Mouse (Mus musculus) MEL (cell line): ENCODE results near the gene Zbtb1. TPM values are rescaled to one million over a fixed set of nuclear protein-coding genes. Genes with fewer than 3 reads are reported as not detected.

Experiments used
- DNase-seq: peaks from one replicate; pipeline ENCODE4 v3.0.0; 2011; ENCODE audit warnings: low read depth, low spot score
- H3K27ac ChIP-seq: 2 replicates; pipeline ENCODE4 v1.5.1; 2012; ENCODE audit warnings: low read depth, mild to moderate bottlenecking, control low read depth, low read length, moderate library complexity; ENCODE audit not compliant: control insufficient read depth
- H3K27me3 ChIP-seq, 2 experiments: fragments of 150-350 bp in 1 of 2; sonication (generic) in 1 of 2; 2 replicates each; pipeline ENCODE4 v1.6.1; 2012; ENCODE audit warnings: low read length in 2 of 2, mild to moderate bottlenecking in 2 of 2, improper control_type of control experiment in 1 of 2, moderate library complexity in 1 of 2; ENCODE audit not compliant: insufficient read depth in 2 of 2, control insufficient read depth in 1 of 2
- H3K36me3 ChIP-seq, 2 experiments: 2 replicates each; pipeline ENCODE4 v1.6.1; 2012 to 2014; ENCODE audit warnings: low read length in 2 of 2, improper control_type of control experiment in 1 of 2, inconsistent platforms in 1 of 2, mild to moderate bottlenecking in 1 of 2; ENCODE audit not compliant: insufficient read depth in 2 of 2, control insufficient read depth in 1 of 2
- H3K4me1 ChIP-seq, 2 experiments: fragments of 150-350 bp in 1 of 2; sonication (generic) in 1 of 2; 2 replicates each; pipeline ENCODE4 v1.6.1; 2012; ENCODE audit warnings: low read length in 2 of 2, improper control_type of control experiment in 1 of 2, mild to moderate bottlenecking in 1 of 2; ENCODE audit not compliant: insufficient read depth in 2 of 2, control insufficient read depth in 1 of 2
- H3K4me3 ChIP-seq, 2 experiments: fragments of 150-350 bp in 1 of 2; sonication (generic) in 1 of 2; 2 replicates each; pipeline ENCODE4 v1.5.1; 2012; ENCODE audit warnings: low read depth in 2 of 2, low read length in 2 of 2, mild to moderate bottlenecking in 2 of 2, moderate library complexity in 2 of 2, control low read depth in 1 of 2, improper control_type of control experiment in 1 of 2; ENCODE audit not compliant: control insufficient read depth in 1 of 2, insufficient read depth in 1 of 2
- H3K79me2 ChIP-seq: 2 replicates; pipeline ENCODE4 v1.6.1; 2012; ENCODE audit warnings: mild to moderate bottlenecking, low read length, moderate library complexity; ENCODE audit not compliant: control insufficient read depth, poor library complexity, insufficient read depth
- H3K9ac ChIP-seq: 2 replicates; pipeline ENCODE4 v1.6.1; 2012; ENCODE audit warnings: low read depth, mild to moderate bottlenecking, control low read depth, low read length, moderate library complexity; ENCODE audit not compliant: control insufficient read depth, poor library complexity, severe bottlenecking
- H3K9me3 ChIP-seq: fragments of 150-350 bp; sonication (generic); replicated peaks from 2 replicates; pipeline ENCODE4 v1.6.1; 2012; ENCODE audit warnings: mild to moderate bottlenecking, low read length, improper control_type of control experiment, moderate library complexity; ENCODE audit not compliant: insufficient read depth
- BHLHE40 ChIP-seq: IDR thresholded peaks from 2 replicates; pipeline ENCODE4 v1.6.1; 2012; ENCODE audit warnings: low read depth, mild to moderate bottlenecking, inconsistent platforms, low read length, improper control_type of control experiment, borderline replicate concordance
- CHD2 ChIP-seq: IDR thresholded peaks from 2 replicates; pipeline ENCODE4 v1.6.1; 2011; ENCODE audit warnings: low read length, improper control_type of control experiment
- CTCF ChIP-seq, 3 experiments: IDR thresholded peaks in 2 of 3; conservative IDR thresholded peaks in 1 of 3; 2 replicates each; pipeline ENCODE4 v1.5.1; 2011 to 2012; ENCODE audit warnings: low read length in 3 of 3, low read depth in 2 of 3, mild to moderate bottlenecking in 2 of 3, improper control_type of control experiment in 1 of 3, inconsistent platforms in 1 of 3, mixed read lengths in 1 of 3, moderate library complexity in 1 of 3; ENCODE audit not compliant: control insufficient read depth in 1 of 3, insufficient read depth in 1 of 3, poor library complexity in 1 of 3, severe bottlenecking in 1 of 3
- E2F4 ChIP-seq: IDR thresholded peaks from 2 replicates; pipeline ENCODE4 v1.6.1; 2011; ENCODE audit warnings: low read depth, low read length, improper control_type of control experiment, borderline replicate concordance
- EP300 ChIP-seq, 2 experiments: IDR thresholded peaks; 2 replicates each; pipeline ENCODE4 v1.6.1; 2011; ENCODE audit warnings: improper control_type of control experiment in 2 of 2, low read length in 2 of 2, low read depth in 1 of 2, mild to moderate bottlenecking in 1 of 2
- JUND ChIP-seq: IDR thresholded peaks from 2 replicates; pipeline ENCODE4 v1.6.1; 2011; ENCODE audit warnings: low read depth, mild to moderate bottlenecking, improper control_type of control experiment, low read length
- MAX ChIP-seq: IDR thresholded peaks from 2 replicates; pipeline ENCODE4 v1.6.1; 2011; ENCODE audit warnings: low read length, improper control_type of control experiment
- MAZ ChIP-seq: IDR thresholded peaks from 2 replicates; pipeline ENCODE4 v1.6.1; 2012; ENCODE audit warnings: low read depth, mild to moderate bottlenecking, inconsistent platforms, low read length, improper control_type of control experiment
- MXI1 ChIP-seq: IDR thresholded peaks from 2 replicates; pipeline ENCODE4 v1.6.1; 2011; ENCODE audit warnings: mild to moderate bottlenecking, low read depth, low read length, improper control_type of control experiment
- MYC ChIP-seq: IDR thresholded peaks from 2 replicates; pipeline ENCODE4 v1.6.1; 2011; ENCODE audit warnings: low read depth, mild to moderate bottlenecking, low read length, improper control_type of control experiment, moderate library complexity
- NELFE ChIP-seq: IDR thresholded peaks from 2 replicates; pipeline ENCODE4 v1.6.1; 2011; ENCODE audit warnings: low read depth, low read length, improper control_type of control experiment
- POLR2A ChIP-seq, 2 experiments: IDR thresholded peaks; 2 replicates each; pipeline ENCODE4 v1.6.1; 2011 to 2012; ENCODE audit warnings: low read length in 2 of 2, mild to moderate bottlenecking in 2 of 2, control low read depth in 1 of 2, improper control_type of control experiment in 1 of 2, low read depth in 1 of 2, moderate library complexity in 1 of 2; ENCODE audit not compliant: control insufficient read depth in 1 of 2, insufficient read depth in 1 of 2, poor library complexity in 1 of 2
- TBP ChIP-seq: IDR thresholded peaks from 2 replicates; pipeline ENCODE4 v1.8.0; 2011; ENCODE audit warnings: low read depth, low read length, improper control_type of control experiment
- TCF12 ChIP-seq: IDR thresholded peaks from 2 replicates; pipeline ENCODE4 v1.6.1; 2014; ENCODE audit warnings: low read depth, mild to moderate bottlenecking, inconsistent platforms, low read length, improper control_type of control experiment, moderate library complexity
- UBTF ChIP-seq: IDR thresholded peaks from 2 replicates; pipeline ENCODE4 v1.6.1; 2012; ENCODE audit warnings: low read depth, mild to moderate bottlenecking, inconsistent platforms, low read length, improper control_type of control experiment, moderate library complexity, borderline replicate concordance; ENCODE audit not compliant: insufficient read depth
- USF1 ChIP-seq: IDR thresholded peaks from 2 replicates; pipeline ENCODE4 v1.6.1; 2014; ENCODE audit warnings: low read depth, mild to moderate bottlenecking, inconsistent platforms, low read length, improper control_type of control experiment, moderate library complexity
- ZC3H11A ChIP-seq: IDR thresholded peaks from 2 replicates; pipeline ENCODE4 v1.6.1; 2012; ENCODE audit warnings: low read depth, mild to moderate bottlenecking, inconsistent platforms, low read length, improper control_type of control experiment
- ZKSCAN1 ChIP-seq: IDR thresholded peaks from 2 replicates; pipeline ENCODE4 v1.6.1; 2012; ENCODE audit warnings: low read depth, mild to moderate bottlenecking, inconsistent platforms, low read length, improper control_type of control experiment, moderate library complexity
- polyA plus RNA-seq, 2 experiments: library from polyadenylated mRNA; stranded (reverse) in 1 of 2; unstranded in 1 of 2; fragments of >175 nt in 1 of 2; fragments of >200 nt in 1 of 2; gene quantifications; 2 replicates each; pipeline versions ENCODE4 v1.2.1 to v1.2.4; 2012; ENCODE audit warnings: low replicate concordance in 2 of 2, low read depth in 1 of 2; ENCODE audit not compliant: insufficient read length in 2 of 2, insufficient read depth in 1 of 2, missing spikeins in 1 of 2
- total RNA-seq: library from RNA; depleted of rRNA; stranded (reverse); fragments of 300-350 nt; gene quantifications from 2 replicates; pipeline ENCODE4 v1.2.3, GENCODE M21; 2012

The Zbtb1 gene
- total and polyA plus RNA-seq, 3 experiments, result 5.1 to 7.0 TPM; not detected in 1

DNA sequence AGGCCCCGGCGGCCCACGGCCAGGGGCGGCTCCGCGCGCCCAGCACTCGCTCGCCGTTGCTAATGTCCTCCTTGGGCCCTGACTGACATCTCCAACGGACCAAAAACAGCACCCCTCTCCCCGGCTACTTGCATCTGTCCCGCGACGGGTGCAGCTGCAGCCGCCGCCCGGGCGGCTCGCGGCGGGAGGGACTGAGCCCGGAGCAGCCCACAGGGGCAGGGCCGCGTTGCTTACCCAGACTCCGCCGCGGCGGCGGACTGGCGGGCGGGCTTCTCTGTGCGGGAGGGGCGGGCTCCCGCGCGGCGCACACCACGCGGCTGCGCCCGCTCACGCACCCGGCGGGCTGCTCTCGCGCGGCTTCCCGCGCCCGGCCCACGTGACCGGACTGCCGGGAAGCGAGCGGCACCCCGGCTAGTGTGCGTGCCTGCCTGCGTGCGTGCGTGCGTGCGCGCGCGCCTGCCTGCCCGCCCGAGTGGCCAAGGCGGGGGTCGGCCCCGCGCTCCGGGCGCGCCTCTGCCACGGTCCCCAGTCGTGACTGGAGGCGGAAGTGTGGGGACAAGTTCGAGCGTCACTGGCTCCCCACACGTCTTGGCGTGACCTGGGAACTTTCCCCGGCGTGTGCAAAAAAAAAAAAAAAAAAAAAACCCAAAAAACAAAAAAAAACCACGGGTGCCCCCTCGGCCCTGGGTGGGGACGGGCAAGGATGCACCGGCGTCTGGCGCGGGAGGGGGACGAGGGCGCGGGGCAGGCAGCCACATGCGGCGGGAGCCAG, 674 bp upstream of the Zbtb1 start, which contains the start of gene Zbtb25 (continued):
- 0 out of 6 replicates have a peak, but pooled peaks of 1 of the 3 experiments have one; percentile 0 for TF ChIP-seq CTCF (IDR thresholded peaks at IDR 0.05 in 2 of 3, conservative IDR thresholded peaks at IDR 0.05 in 1 of 3; ENCODE audit: control insufficient read depth in 1 of 3, insufficient read depth in 1 of 3, low read depth in 2 of 3, low read length in 3 of 3, poor library complexity in 1 of 3, severe bottlenecking in 1 of 3)
- no peak for TF ChIP-seq TCF12
- no peak for TF ChIP-seq ZKSCAN1
- TF ChIP-seq ZC3H11A, result no peak

GRCm38 (mm10) chr12:76370831-76371571, 935 bp downstream of the Zbtb1 start:
- Histone ChIP-seq H3K79me2 (peaks cover 88% of the 10 kb centered on the region), H3K27me3 (no peaks in the 10 kb centered on the region), H3K9ac (peak overlapping the region; percentile 100), H3K4me1 (peaks cover 23 to 40% of the 10 kb centered on the region in 2 experiments), H3K36me3 (peaks cover 0 to 49% of the 10 kb centered on the region in 2 experiments; a peak in 2 of 4 replicates), H3K27ac (peak overlapping the region; percentile 97), H3K4me3 (peak overlapping the region; percentile 87 to 94), H3K9me3 (no peaks in the 10 kb centered on the region)
- peak; percentile 84 for DNase-seq
- TF ChIP-seq E2F4 (peak; percentile 20; the same call in 1 of the 2 replicates), UBTF (0 out of 2 replicates have a peak, but pooled peaks have one; percentile 87), CHD2 (no peak), MAX (peak; percentile 76; the same call in 1 of the 2 replicates), JUND (no peak), BHLHE40 (peak; percentile 27; the same call in 1 of the 2 replicates), MAZ (peak; percentile 18; the same call in 1 of the 2 replicates), POLR2A (IDR thresholded peaks at IDR 0.05; ENCODE audit: control insufficient read depth in 1 of 2, insufficient read depth in 1 of 2, low read depth in 1 of 2, low read length in 2 of 2, poor library complexity in 1 of 2) (peak; percentile 22 to 63; a peak in 2 of 4 replicates), USF1 (peak; percentile 82), TBP (peak; percentile 56), ZKSCAN1 (no peak), MXI1 (peak; percentile 92), NELFE (peak; percentile 54; the same call in 1 of the 2 replicates), MYC (peak; percentile 64; the same call in 1 of the 2 replicates), EP300 (IDR thresholded peaks at IDR 0.05; ENCODE audit: low read depth in 1 of 2, low read length in 2 of 2) (peak in 1 of 2 experiments; percentile 19; a peak in 1 of 4 replicates)
- TF ChIP-seq, all 39 proteins: peak for 12
